Mouse (Mus musculus): ENCODE results near the gene Kcnmb1.
A peak's percentile ranks its signal among the peaks of the same experiment; 100 is the strongest.

Gene Kcnmb1

GRCm38 (mm10) chr11:33944067-33944785 is 18.6 kb upstream of the Kcnmb1 start:
- no peak for DNase-seq (ENCODE audit: low spot score in 2 of 2)

DNA sequence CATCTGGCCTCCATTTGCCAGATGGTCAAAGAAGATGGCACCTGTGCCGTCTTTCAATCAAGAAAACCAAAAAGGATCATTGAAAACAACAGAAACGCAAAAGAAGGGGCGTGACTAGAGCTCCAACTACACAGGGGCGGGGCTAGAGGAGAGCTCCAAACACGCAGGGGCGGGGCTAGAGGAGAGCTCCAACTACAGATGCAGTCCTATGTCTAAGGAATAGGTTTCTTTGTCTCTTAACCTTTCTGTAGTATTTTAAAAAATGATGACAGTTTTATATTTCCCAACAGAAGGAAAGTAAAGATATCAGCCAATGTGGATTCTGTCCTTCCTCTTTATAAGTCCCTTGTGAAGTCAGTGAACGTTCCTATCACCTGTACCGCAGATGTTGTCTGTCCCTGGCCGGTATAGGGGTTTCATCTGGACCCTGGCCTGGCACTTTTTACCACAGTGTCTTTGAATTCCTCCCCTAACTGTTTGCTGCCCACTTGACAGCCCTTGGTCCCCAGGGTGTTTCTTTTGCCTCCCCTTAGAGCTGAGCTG is 18.0 kb upstream of the Kcnmb1 start:
- no peak for DNase-seq (ENCODE audit: low spot score in 2 of 2)

- DNase-seq (ENCODE audit: low spot score in 2 of 2), result no peak
These were observed 16.3 kb upstream of the Kcnmb1 start for GRCm38 (mm10) chr11:33946501-33946900.

DNA sequence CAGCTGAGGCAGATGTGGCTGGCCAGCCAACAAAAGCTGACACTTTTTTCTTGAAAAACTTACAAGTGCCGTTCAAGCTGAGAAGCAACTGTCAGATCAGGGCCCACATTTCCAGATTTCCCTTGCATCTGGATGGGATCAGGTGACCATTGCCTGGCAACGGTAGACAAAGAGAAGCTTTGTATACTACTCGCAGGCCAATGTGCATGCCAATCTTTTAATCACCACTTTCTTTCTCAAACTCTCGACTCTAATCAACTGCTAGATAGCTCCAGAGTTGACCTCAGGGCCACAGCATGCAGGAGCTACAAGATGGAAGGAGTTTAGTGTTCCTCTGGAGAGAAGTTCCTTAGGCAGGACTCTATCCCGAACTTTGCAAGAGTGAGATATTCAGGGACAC is 11.7 kb upstream of the Kcnmb1 start:
- DNase-seq (ENCODE audit: low spot score in 2 of 2), result no peak

DNA sequence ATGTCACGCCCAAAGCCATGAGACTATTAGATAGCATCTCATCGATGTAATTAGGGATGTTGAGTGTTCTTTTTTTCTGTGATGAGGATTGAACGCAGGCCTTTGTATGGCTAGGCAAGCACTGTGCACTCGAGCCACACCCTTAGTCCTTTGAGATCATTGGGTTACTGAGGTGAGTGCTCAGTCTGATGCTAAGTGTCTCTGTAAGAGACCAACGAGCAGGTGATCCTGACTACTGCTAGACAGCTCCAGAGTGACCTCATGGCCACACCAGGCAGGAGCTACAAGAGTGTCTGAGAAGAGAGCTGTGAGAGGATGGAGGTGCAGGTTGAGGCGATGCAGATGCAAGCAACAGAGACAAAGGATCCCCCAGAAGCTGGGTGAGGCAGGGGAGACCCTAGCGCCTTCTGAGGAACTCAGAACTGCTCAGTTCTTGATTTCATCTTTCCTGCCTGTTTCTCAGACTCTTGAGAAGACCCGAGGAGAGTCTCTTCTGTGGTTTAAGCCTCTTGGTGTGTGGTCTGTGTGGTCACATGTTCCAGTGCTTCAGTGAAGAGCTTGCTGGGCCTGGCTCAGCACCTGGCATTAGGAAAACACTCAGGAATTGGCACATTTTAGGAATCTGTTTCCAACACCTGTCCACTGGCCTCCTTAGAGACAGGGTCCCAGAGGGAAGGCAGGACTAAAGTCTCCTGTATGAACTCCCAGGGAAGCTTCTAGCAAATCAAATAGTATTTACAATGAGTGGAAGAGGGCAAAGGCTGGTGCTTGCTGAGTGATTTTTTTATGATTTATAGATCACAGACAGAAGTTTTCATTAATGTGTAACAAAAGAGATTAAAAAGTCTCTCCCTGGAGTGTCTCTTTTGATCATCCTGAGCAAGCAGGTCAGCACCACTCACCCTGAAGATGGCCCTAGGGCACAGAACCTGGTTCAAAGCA is 10.9 kb upstream of the Kcnmb1 start:
- DNase-seq (ENCODE audit: low spot score in 2 of 2), result no peak

GRCm38 (mm10) chr11:33955982-33956381 is 6.8 kb upstream of the Kcnmb1 start:
- no peak for DNase-seq (ENCODE audit: low spot score in 2 of 2)

GRCm38 (mm10) chr11:33956623-33957022 is 6.2 kb upstream of the Kcnmb1 start:
- DNase-seq (ENCODE audit: low spot score in 2 of 2), result no peak

DNA sequence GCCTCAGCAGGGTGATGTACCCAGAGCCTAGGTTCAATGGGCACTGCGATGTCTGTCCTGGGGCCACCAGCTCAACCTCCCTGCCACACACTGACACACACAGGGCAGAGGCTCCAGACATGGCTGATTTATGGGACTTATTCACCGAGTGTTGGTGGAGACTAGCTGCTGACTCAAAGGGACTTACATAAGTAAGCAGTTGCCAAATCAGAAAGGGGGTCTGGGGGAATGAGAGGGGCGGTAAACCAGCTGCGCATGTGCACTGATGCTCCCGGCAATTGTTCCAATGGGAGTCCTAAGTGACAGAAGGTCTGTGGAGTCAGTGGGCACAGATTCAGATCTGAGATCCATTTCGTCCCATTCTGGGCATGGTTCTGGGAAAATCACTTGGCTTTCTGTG is 5.2 kb upstream of the Kcnmb1 start:
- DNase-seq (ENCODE audit: low spot score in 2 of 2), result no peak

GRCm38 (mm10) chr11:33958713-33959112 is 4.1 kb upstream of the Kcnmb1 start:
- DNase-seq (ENCODE audit: low spot score in 2 of 2), result peak in 1 of 2 experiments; percentile 20

DNA sequence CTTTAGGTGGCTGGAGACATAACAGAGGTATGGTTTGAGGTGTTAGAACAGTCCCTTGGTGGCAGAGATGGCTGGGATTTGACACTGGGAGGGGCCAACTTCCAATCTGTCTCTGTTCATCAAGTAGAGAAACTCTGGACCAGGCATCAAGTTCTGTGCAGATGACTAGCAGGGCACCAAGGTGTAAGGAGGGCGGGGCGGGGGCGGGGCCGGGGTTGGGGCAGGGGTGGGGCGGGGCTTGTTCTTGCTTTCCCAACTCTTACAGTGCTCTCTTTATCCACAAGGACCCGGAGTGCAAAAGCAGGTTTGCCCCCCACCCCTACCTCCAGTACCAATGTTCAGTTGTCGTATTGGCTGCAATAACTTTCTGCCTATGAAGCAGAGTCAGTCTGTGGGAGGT is 635 bp upstream of the Kcnmb1 start:
- no peak for DNase-seq (ENCODE audit: low spot score in 2 of 2)

DNA sequence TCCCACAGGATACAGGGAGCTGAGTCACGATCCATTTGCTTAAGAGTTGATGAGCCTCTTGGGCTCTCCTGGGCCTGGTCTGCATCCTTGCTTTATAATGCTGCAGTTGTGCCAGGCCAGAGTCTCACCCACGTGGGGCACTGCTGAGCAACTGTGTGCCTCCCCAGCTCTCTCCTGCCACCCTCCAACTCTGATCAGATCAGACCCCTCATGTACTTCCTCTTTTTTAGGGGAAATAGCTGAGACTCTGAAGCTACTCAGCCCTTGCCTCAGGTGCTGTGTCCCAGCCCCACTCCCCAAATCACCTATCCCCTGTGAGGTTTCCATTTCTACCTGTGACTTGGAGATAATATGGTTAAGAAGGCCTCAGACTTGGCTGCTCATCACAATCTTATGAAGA is 2.6 kb downstream of the Kcnmb1 start:
- DNase-seq (ENCODE audit: low spot score in 2 of 2), result no peak

- DNase-seq (ENCODE audit: low spot score in 2 of 2), result no peak
These were observed 4.9 kb downstream of the Kcnmb1 start for GRCm38 (mm10) chr11:33967708-33968107.

DNA sequence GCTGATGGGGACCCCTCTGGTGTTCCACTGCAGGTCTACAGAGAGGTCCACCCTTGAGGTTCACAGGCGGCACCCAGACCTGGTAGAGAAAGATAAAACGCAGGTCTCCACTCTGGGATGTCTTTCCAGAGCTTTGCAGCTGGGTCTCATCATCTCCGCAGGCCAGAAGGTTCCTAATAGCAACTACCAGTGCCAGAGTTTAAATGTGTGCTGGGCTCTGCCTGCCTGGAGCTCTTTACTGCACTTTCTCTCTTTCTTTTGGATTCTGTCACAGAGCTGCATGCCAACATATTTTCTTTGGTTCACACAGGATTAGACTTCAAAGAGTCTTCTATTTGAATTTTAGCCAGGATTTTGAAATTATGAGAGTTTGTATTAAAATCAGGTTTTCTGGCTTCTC is 6.4 kb downstream of the Kcnmb1 start:
- DNase-seq (ENCODE audit: low spot score in 2 of 2), result no peak

DNA sequence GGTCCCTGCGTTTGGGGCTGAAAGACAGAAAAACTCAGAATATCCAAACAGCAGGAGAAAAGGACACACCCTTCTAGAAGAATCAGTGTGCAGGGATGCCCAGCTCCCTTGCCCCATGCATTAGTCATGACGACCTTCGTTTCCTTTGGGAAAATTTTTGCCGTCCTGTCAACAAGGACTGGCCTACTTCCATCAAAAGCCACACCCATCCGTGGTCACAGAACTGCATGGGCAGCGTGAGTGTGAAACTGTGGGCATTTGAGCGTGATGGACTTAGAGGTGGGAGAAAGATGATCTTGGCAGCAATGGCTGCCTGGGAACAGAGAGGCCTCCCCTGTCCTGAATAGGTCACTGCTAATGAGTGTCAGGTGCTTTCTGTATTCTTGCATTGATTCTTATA is 9.3 kb downstream of the Kcnmb1 start:
- no peak for DNase-seq (ENCODE audit: low spot score in 2 of 2)

DNA sequence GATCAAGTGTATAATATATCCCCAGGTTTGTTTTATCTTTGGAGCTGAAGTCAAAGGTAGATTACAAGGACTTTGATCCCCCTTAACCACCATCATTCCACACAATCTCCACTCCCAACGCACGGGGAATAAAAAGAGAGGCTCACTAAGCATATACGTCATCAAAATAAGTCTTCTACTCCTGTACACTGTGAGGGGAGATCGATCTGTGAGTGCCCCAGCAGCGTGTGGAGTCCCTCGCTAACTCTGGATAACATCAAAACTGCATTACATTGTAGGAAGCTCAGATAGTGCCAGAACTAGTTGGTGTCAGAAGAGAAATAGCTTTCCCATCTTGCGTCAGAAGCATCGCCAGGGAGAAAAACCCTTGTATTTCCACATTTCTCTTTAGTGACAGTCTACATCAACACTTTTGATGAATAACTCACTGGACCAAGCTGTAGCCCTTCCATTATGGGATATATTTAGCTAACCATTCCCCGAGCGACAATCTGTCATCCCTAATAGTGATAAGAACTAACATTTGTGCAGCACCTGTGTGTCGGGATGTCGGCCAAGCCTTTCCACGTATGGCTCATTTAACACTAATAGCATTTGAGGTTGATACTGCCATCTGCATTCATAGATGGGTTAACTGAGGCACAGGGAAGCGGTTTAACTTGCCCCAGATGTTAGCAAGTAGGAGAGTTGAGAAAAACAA is 11.7 kb downstream of the Kcnmb1 start:
- no peak for DNase-seq (ENCODE audit: low spot score in 2 of 2)

DNA sequence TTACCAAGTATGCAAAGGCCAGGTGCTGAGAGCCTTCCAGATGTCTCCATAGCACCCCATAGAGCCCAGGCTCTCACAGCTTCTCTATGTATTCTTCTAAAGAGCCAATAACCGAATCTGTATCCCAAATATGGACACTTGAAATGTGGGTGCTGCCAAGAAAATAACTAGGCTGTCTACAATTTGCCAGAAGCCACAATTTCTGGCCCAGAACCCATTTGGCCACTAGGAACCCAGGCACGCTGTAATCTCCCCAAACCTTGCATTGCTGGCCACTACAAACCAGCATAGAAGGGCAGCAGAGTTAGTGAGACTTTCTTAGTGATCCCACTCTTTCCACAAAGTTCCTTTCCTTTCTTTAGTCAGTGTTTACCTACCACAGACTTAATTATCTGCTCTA is 12.3 kb downstream of the Kcnmb1 start:
- DNase-seq (ENCODE audit: low spot score in 2 of 2), result no peak

DNA sequence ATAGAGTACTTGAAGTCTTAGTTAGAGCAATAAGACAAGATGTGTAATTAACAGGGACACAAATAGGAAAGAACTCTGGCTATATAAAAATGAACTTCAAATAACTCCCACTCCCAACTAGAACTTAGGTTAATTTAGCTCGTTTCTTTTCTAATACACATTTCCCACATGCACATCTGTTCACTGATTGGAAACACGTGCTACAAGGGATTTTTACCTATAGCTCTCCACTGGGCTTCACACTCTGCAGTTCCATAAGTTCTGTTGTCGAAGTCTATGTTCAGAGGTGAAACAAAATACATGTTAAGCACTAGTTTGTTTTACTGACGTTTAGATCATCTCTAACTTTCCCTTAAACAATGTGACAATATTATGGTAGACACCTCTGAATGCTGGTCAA is 17.3 kb downstream of the Kcnmb1 start:
- DNase-seq (ENCODE audit: low spot score in 2 of 2), result no peak

DNA sequence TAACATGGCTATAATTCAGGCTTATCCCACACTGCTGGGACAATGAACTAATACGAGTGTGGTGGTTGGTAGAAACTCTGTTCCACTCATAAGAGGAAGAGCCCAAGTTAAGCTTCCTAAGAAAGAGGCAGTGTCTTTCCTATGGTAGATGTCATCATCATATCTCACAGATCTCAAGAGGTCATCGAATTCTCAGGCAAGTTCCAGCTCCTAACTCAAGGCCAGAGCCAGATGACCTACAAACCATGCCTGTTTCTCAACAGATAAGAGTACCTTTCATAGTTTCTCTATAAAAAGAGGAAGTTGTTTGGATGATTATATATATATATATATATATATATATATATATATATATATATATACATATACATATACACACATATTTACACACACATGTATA is 23.7 kb downstream of the Kcnmb1 start:
- no peak for DNase-seq (ENCODE audit: low spot score in 2 of 2)

DNA sequence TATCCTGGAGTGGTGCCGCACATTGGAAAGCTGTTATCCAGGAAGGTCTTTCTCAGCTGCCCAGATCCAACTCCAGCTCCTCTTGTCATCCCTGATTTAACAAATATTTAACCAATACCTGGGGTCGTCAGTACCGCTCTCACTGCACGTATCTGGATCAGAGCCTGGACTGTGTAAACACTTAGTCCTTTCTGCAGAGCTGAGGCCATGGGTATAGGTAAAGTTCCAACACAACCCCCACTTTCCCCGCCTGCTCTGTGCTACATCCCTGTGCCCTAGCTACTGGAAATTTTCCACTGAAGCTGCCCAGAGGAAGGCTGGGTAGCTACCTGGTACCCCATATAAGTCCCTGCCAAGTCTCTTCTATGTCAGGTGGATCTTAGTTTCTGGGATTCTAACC is 27.2 kb downstream of the Kcnmb1 start:
- no peak for DNase-seq (ENCODE audit: low spot score in 2 of 2)

GRCm38 (mm10) chr11:33992938-33993337 is 30.1 kb downstream of the Kcnmb1 start, which contains the start of gene Kcnip1:
Gene Kcnip1 (minus strand): TSS chr11:33993152.
- no peak for DNase-seq (ENCODE audit: low spot score in 2 of 2)

GRCm38 (mm10) chr11:33993496-33993895 is 30.7 kb downstream of the Kcnmb1 start:
- DNase-seq (ENCODE audit: low spot score in 2 of 2), result no peak

GRCm38 (mm10) chr11:33998244-33998643 is 35.4 kb downstream of the Kcnmb1 start:
- no peak for DNase-seq (ENCODE audit: low spot score in 2 of 2)

Measured in frontal cortex, postnatal 14 days (tissue).